Mouse (Mus musculus) spleen, adult 2 months (tissue): ENCODE measurements around the gene Brinp3.

ENCODE experiments used
- CTCF ChIP-seq: fragments of 200-500 bp; IDR thresholded peaks from 2 replicates; pipeline ENCODE4 v1.5.1; 2011; ENCODE audit warnings: mild to moderate bottlenecking, inconsistent platforms; ENCODE audit not compliant: insufficient read depth, insufficient read length, insufficient replicate concordance; ENCODE audit errors: extremely low read depth
- POLR2A ChIP-seq: fragments of 200-500 bp; IDR thresholded peaks from 2 replicates; pipeline ENCODE4 v1.6.1; 2011; ENCODE audit warnings: low read depth, low read length, inconsistent platforms

DNA sequence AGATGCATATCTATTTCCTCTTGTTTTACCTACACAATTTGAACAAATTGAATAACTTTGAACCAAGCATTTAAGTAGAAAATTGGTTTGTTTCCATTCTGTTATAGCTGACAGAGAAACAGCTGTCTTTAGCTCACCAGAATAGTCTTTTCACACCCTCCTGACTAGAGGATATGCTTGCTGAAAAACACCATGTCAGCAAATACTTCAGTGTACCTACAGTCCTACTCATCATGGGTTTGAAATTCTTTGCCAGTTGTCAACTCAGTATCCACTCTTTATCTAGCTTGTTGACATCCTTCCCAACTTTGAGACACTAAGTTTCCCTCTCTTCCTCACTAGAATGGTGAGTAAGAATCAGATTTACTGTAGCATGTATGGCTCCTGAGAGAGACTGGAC, 62.4 kb downstream of the Brinp3 start:
- TF ChIP-seq CTCF, result no peak
- TF ChIP-seq POLR2A, result no peak
